Mouse (Mus musculus): ENCODE measurements around the gene Tle6. TPM values are rescaled to one million over a fixed set of nuclear protein-coding genes. Genes with fewer than 3 reads are reported as not detected.
A peak's percentile ranks its signal among the peaks of the same experiment; 100 is the strongest.

Gene Tle6
- polyA plus RNA-seq, 1 experiment from 2014 or later: 19.9 TPM

- Histone ChIP-seq H3K4me3 (replicated peaks) (peak overlapping the region; percentile 94), H3K27me3 (replicated peaks) (no peaks in the 10 kb centered on the region), H3K36me3 (no peaks in the 10 kb centered on the region), H3K4me2 (replicated peaks) (peak overlapping the region; percentile 81), H3K27ac (peak overlapping the region; percentile 79), H3K9ac (peak overlapping the region; percentile 96), H3K9me3 (no peaks in the 10 kb centered on the region), H3K4me1 (replicated peaks) (peaks cover 49% of the 10 kb centered on the region)
- WGBS: 59% methylated on average over 7 of the region's 7 CpGs
- ATAC-seq: no peak
These were observed 58.0 kb downstream of the Tle6 start for GRCm38 (mm10) chr10:81542727-81543460.

GRCm38 (mm10) chr10:81541803-81542202, 59.1 kb downstream of the Tle6 start:
- Histone ChIP-seq H3K36me3 (0 out of 2 replicates have a peak, but pooled peaks cover 3% of the 10 kb centered on the region), H3K27ac (peak overlapping the region; percentile 79), H3K4me3 (replicated peaks) (peak overlapping the region; percentile 94), H3K27me3 (replicated peaks) (no peaks in the 10 kb centered on the region), H3K9me3 (no peaks in the 10 kb centered on the region), H3K9ac (peak overlapping the region; percentile 96), H3K4me2 (replicated peaks) (peak overlapping the region; percentile 81), H3K4me1 (replicated peaks) (peaks cover 45% of the 10 kb centered on the region)
- 51% methylated on average over 10 of the region's 10 CpGs for WGBS
- ATAC-seq: no peak

- WGBS: 69% methylated on average over 5 of the region's 5 CpGs
- no peak for ATAC-seq
- peaks cover 44% of the 10 kb centered on the region for H3K4me1 ChIP-seq (replicated peaks)
- H3K27me3 ChIP-seq (replicated peaks): no peaks in the 10 kb centered on the region
- no peaks in the 10 kb centered on the region for H3K9me3 ChIP-seq
- H3K4me2 ChIP-seq (replicated peaks): peak overlapping the region; percentile 81
- 0 out of 2 replicates have a peak, but pooled peaks cover 3% of the 10 kb centered on the region for H3K36me3 ChIP-seq
- H3K27ac ChIP-seq: peak overlapping the region; percentile 79
- peak overlapping the region; percentile 94 for H3K4me3 ChIP-seq (replicated peaks)
- H3K9ac ChIP-seq: peak overlapping the region; percentile 96
These were observed 59.5 kb downstream of the Tle6 start for GRCm38 (mm10) chr10:81541363-81541762.

Other genes with a start within 250 kb of the Tle6 start
- gene Mfsd12, start 243.6 kb downstream of the Tle6 start, polyA plus RNA-seq (2015; fragmentation: Nextera tagmentation; extraction: Ambion mirVana): 19.9 and 23.8 TPM in 2 replicates
- gene 4930404N11Rik, start 235.3 kb downstream of the Tle6 start, polyA plus RNA-seq (2015; fragmentation: Nextera tagmentation; extraction: Ambion mirVana): 1.0 and 2.2 TPM in 2 replicates
- 83.2 and 85.7 TPM in 2 replicates for gene Fzr1, start 222.6 kb downstream of the Tle6 start, polyA plus RNA-seq (2015; fragmentation: Nextera tagmentation; extraction: Ambion mirVana)
- gene Dohh, start 216.6 kb downstream of the Tle6 start, polyA plus RNA-seq (2015; fragmentation: Nextera tagmentation; extraction: Ambion mirVana): 89.2 and 100 TPM in 2 replicates
- 2.8 and 3.6 TPM in 2 replicates for gene Gm48551, start 216.6 kb downstream of the Tle6 start, polyA plus RNA-seq (2015; fragmentation: Nextera tagmentation; extraction: Ambion mirVana)
- gene Gm48552, start 212.1 kb downstream of the Tle6 start, polyA plus RNA-seq (2015; fragmentation: Nextera tagmentation; extraction: Ambion mirVana): 1.4 TPM in 1 of 2 replicates, not detected in the other
- gene Smim24, start 208.0 kb downstream of the Tle6 start, polyA plus RNA-seq (2015; fragmentation: Nextera tagmentation; extraction: Ambion mirVana): 235 and 288 TPM in 2 replicates
- gene Nfic, start 145.4 kb downstream of the Tle6 start, polyA plus RNA-seq (2015; fragmentation: Nextera tagmentation; extraction: Ambion mirVana): 52.8 and 56.0 TPM in 2 replicates
- 1.7 TPM in 2 replicates for gene Celf5, start 118.4 kb downstream of the Tle6 start, polyA plus RNA-seq (2015; fragmentation: Nextera tagmentation; extraction: Ambion mirVana)
- 98.5 and 118 TPM in 2 replicates for gene Ncln, start 104.7 kb downstream of the Tle6 start, polyA plus RNA-seq (2015; fragmentation: Nextera tagmentation; extraction: Ambion mirVana)
- gene S1pr4, start 100.9 kb downstream of the Tle6 start, polyA plus RNA-seq (2015; fragmentation: Nextera tagmentation; extraction: Ambion mirVana): 1.0 and 1.1 TPM in 2 replicates
- 0.92 and 0.97 TPM in 2 replicates for gene Gna15, start 76.8 kb downstream of the Tle6 start, polyA plus RNA-seq (2015; fragmentation: Nextera tagmentation; extraction: Ambion mirVana)
- 245 and 269 TPM in 2 replicates for gene Gna11, start 55.9 kb downstream of the Tle6 start, polyA plus RNA-seq (2015; fragmentation: Nextera tagmentation; extraction: Ambion mirVana)
- 743 and 808 TPM in 2 replicates for gene Aes, start 41.6 kb downstream of the Tle6 start, polyA plus RNA-seq (2015; fragmentation: Nextera tagmentation; extraction: Ambion mirVana)
- gene Tle2, start 26.5 kb downstream of the Tle6 start, polyA plus RNA-seq (2015; fragmentation: Nextera tagmentation; extraction: Ambion mirVana): 14.5 and 17.8 TPM in 2 replicates
- 0.85 and 1.00 TPM in 2 replicates for gene BC025920, start 5.2 kb upstream of the Tle6 start, polyA plus RNA-seq (2015; fragmentation: Nextera tagmentation; extraction: Ambion mirVana)
- gene Sirt6, start 26.7 kb upstream of the Tle6 start, polyA plus RNA-seq (2015; fragmentation: Nextera tagmentation; extraction: Ambion mirVana): 28.9 and 33.3 TPM in 2 replicates
- 8.4 and 9.8 TPM in 2 replicates for gene Ankrd24, start 27.5 kb upstream of the Tle6 start, polyA plus RNA-seq (2015; fragmentation: Nextera tagmentation; extraction: Ambion mirVana)
- 3.9 and 4.6 TPM in 2 replicates for gene Gm10778, start 48.0 kb upstream of the Tle6 start, polyA plus RNA-seq (2015; fragmentation: Nextera tagmentation; extraction: Ambion mirVana)
- 12.3 and 12.7 TPM in 2 replicates for gene Zfp433, start 103.8 kb upstream of the Tle6 start, polyA plus RNA-seq (2015; fragmentation: Nextera tagmentation; extraction: Ambion mirVana)
- gene Gm3055, start 170.1 kb upstream of the Tle6 start, polyA plus RNA-seq (2015; fragmentation: Nextera tagmentation; extraction: Ambion mirVana): 6.3 and 8.2 TPM in 2 replicates
- 2.7 and 2.8 TPM in 2 replicates for gene Gm4767, start 211.1 kb upstream of the Tle6 start, polyA plus RNA-seq (2015; fragmentation: Nextera tagmentation; extraction: Ambion mirVana)

Data from intestine, embryonic 15.5 days (tissue).